Mouse (Mus musculus) heart, adult 8-10 months (tissue): ENCODE measurements around the gene Olfr320. TPM values are rescaled to one million over a fixed set of nuclear protein-coding genes. Genes with fewer than 3 reads are reported as not detected.
A peak's percentile ranks its signal among the peaks of the same experiment; 100 is the strongest.
"Not testable (repeated sequence)": the region's sequence is repeated elsewhere in the genome, so short reads cannot be mapped to it uniquely, and the experiment has no call there.

Source experiments
- DNase-seq: peaks from one replicate; pipeline ENCODE4 v3.0.0; 2022; ENCODE audit warnings: low spot score
- total RNA-seq, 4 experiments: library from RNA; stranded (reverse); gene quantifications; 2 replicates each; pipeline ENCODE4 v1.2.4; 2022

Gene Olfr320
- not detected for total RNA-seq

GRCm38 (mm10) chr11:58680799-58681198, at the start of gene Olfr320:
Olfr320 (plus strand) TSS chr11:58681099.
- DNase-seq: no peak

DNA sequence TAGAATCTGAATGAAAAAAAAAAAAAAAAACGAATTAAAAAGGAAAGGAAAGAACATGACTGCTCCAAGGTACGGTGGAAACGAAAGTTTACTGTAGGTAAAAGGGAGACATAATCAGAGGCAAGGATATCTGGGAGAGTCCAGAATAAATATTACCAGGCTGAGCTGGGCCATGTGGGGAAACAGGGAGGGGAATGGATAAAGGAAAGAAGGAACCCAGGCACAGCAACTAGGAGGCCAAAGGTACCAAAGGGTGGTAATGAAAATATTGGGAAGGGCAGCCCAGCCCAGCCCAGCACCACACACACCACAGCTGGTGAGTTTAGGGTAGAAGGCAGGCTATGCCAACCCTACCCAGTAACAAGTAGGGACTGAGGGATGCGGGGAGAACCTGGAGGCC, 46.0 kb upstream of the Olfr320 start:
- no peak for DNase-seq

DNA sequence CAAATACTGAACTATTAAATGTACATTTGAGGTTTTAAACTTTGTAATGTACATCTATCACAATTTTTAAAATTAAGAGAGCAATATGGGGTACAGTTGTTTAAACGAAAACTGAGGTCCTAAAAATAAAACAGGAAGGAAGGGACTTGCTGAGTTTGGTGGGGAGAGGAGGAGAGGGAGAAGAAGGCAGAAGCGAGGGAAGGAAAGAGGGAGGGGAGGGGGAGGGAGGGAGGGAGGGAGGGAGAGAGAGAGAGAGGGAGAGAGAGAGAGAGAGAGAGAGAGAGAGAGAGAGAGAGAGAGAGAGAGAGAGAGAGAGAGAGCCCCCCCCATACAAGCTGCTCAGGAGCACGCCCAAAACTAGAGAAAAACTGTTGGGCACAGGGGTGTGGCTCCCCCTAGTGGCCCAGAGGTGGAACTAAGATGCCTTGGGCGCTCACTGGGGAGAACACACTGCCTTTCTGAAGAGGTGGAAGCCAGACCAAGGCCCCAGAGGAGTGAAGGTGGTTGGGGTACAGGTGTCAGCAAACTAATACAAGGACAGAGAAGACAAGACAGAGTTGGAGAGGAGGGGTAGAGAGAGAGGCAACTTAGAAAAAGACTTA, 44.4 kb upstream of the Olfr320 start:
- peak; percentile 40 for DNase-seq

DNA sequence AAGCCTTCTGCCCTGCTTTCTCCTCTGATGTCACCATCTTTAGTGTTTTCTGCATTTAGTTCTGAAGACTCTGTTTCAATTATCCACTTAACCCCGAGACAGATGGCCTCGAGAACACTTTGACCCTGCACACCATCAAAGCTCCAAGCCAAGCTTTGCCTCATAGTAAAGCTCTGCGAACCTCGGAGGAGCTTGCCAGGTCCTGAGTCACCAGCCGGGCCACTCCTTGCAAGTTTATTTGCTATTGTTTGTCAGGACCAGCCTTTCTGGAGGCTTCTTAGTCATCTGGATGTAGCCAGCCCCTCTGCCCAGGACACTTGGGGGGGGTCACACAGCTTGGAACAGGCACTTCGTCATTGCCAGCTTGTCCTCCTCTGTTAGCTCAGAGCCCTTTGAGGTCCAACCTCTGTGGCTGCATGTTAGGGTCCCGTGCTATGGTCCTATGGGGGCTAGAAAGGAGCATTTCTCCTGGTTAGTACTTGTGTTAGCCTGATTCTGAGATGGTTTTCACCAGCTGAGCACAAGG, 42.7 kb upstream of the Olfr320 start:
- DNase-seq: no peak

- DNase-seq: no peak
Measured at GRCm38 (mm10) chr11:58640272-58640867, 40.5 kb upstream of the Olfr320 start, which contains the start of gene Trim58. Trim58 (plus strand) TSS chr11:58640465.

DNA sequence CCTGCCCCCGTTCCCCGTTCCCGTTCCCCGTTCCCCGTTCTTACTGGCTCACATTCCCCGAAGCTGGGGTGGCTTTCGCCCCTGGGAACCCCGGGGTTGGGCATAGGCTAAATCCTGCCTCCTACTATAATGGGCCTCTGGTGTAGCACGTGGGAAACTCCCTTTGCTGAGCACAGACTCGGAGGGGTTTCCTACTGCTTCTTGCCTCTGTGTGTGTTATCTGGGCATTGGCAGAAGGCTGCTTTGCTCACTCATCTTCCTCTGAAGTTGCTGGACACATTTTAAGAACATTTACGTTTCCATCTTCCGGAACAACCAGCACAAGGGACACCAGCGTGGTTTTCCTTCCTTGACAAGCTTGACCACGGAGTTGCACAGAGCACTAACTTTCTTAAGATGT, 39.8 kb upstream of the Olfr320 start:
- DNase-seq: no peak

GRCm38 (mm10) chr11:58641638-58642358, 39.1 kb upstream of the Olfr320 start:
- no peak for DNase-seq

DNA sequence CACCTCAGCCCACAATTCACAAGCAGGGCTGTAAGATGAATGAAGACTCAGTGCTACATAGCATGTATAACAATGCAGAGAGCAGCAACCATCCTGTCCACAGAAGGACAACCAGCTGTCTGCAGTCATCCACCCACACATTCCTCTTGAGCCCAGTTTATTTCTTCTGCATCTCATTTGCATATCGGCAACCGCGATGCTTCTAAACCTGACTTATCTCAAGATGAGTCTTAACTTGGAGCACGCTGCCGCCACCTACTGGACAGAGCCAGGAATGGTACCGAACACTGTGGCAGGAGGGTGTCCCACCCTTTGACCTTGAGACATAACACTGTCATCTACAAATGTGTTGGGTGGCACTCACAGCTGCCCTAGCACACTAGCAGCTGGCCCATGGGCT, 37.5 kb upstream of the Olfr320 start:
- peak; percentile 9 for DNase-seq

DNA sequence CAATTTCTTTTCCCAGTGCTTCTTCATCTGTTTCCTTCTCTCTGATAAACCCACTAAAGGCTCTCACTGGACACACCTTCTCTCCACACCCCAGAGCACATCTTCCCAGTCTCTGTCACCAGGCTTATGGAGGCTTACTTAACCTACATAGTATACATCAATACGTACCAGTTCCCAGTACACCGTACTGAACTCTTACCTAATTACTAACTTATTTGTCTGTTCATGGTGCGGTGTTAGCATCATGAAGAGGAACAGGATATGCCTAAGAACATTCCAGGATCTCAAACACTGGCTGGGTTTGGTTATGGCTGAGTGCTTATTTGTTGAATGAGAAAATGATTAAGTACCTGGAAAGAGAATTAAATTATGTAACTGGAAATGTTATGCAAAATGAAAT, 25.7 kb upstream of the Olfr320 start:
- DNase-seq: no peak

- DNase-seq: no peak
Measured at GRCm38 (mm10) chr11:58658596-58658995, 22.3 kb upstream of the Olfr320 start, which contains the start of gene Olfr322. Olfr322 (plus strand) TSS chr11:58658782.

DNA sequence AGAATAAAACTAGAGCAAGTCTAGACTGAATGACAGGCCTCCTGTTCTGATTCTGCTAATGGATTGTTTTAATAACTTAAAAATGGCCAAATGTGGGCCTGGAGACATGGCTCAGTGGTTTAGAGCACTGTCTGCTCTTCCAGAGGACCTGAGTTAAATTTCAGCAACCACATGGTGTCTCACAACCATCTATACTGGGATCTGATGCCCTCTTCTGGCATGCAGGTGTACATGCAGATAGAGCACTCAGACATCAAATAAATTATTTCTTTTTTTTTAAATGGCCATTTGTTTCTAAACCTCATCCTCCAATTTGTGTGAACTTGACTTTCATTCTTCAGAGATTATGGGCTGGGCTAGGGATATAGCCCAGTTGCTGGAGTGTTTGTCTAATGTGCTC, 11.6 kb upstream of the Olfr320 start:
- DNase-seq: no peak

- DNase-seq: no peak
Measured at GRCm38 (mm10) chr11:58671825-58672224, 9.1 kb upstream of the Olfr320 start.

GRCm38 (mm10) chr11:58698862-58699261, 18.0 kb downstream of the Olfr320 start, which contains the start of gene Olfr319:
Olfr319 (plus strand) TSS chr11:58699162.
- DNase-seq: no peak

GRCm38 (mm10) chr11:58709086-58709485, 28.2 kb downstream of the Olfr320 start:
- DNase-seq: no peak

DNA sequence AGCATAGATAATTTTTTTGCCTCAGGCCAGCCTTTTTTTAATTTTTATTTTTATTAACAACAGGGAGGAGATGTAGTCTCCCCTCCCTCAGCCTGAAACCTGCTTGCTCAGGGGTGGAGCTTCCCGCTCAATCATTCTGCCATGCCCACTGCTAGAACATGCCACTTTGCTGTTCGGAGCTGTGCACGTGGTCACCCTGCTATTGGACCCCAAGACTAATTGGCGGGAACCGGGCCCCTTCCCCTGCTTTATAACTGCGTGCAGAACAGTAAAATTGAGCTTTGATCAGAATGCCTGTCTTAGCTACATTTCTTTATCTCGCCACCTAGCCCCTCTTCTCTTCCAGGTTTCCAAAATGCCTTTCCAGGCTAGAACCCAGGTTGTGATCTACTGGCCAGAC, 36.8 kb downstream of the Olfr320 start:
- not testable (repeated sequence) for DNase-seq

- DNase-seq: no peak
Measured at GRCm38 (mm10) chr11:58719701-58720100, 38.8 kb downstream of the Olfr320 start.

DNA sequence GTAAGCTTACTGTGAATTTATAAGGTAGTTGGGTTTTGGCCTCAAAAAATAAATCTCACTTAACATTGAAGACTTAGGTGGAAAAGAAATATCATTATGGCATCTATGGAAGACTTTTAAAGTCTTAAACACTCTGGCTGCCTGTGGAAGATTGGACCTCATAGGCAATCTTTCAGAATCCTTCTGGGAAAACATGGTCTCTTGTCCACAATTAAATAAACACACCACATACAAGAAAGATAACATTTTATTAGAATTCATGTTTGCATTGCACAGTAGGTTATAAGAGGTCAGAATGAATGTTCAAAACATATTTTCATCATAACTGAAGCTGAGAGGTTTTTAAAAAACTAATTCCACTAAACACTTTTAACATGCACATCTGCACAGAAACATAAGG, 43.0 kb downstream of the Olfr320 start, which contains the start of gene Olfr318:
Gene Olfr318, minus strand, starts transcription at position 101 of the 400 bp plus-strand sequence.
- DNase-seq: no peak

DNA sequence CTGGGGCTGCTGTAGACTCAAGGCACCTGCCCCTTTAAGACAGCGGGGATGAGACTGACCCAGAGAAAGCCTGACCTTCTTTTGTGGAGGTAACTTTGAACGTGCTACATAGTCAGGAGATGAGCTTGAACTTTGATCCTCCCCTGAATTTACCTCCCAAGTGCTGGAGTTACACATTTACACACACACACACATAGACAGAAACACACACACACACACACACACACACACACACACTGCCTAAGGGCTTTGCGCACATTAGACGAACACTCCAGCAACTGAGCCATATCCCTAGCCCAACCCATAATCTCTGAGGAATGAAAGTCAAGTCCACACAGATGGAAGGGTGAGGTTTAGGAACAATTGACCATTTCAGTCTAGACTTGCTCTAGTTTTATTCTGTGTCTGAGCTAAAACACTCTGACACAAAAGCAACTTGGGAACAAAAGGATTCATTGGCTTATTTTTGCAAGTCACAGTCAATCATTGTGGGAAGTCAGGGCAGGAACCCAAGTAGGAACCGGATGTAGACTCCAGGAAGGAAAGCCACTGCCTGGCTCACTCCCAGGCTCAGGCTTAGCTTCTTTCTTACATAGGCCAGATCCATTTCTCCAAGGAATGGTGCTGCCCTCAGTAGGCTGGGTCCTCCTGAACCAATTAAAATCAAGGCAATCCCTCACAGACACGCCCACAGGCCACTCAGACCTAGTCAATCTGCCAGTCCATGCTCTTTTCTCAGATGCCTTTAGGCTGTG, 47.2 kb downstream of the Olfr320 start:
- DNase-seq: not testable (repeated sequence)

DNA sequence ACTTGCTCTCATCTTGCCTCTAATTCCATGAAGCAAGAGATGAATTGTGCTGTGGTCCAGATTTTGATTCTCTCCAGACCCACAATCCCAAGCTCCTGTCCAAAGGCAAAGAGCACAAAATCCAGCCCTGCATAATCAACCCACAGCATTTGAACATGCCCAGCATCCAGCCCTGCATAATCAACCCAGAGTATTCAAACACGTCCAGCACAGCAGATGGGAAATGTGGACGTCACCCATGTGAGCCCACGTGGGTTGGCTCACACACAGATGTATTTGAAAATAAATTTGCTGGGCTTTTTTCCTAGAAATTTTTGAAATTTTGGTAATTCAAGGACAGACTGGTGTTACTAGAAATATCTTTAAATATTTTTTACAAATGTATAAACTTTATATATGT, 52.5 kb downstream of the Olfr320 start:
- no peak for DNase-seq
